Mouse (Mus musculus) Patski (cell line): ENCODE data around the gene Fggy. TPM values are rescaled to one million over a fixed set of nuclear protein-coding genes. Genes with fewer than 3 reads are reported as not detected.

Source experiments
- ATAC-seq: fragments of 100-300 bp; one replicate; pipeline ENCODE4 v1.8.0; 2021
- CTCF ChIA-PET: fragments of 350-600 bp; sonication (Branson Sonifier 250); formaldehyde crosslinking; loops from one replicate; lab custom pipeline; 2022; ENCODE audit warnings: inconsistent platforms; lab: Charles Lee
- POLR2A ChIA-PET: fragments of 350-600 bp; sonication (Branson Sonifier 250); formaldehyde crosslinking; loops from one replicate; lab custom pipeline; 2022; ENCODE audit warnings: antibody characterized with exemption, inconsistent platforms; lab: Charles Lee
- DNase-seq: peaks from one replicate; pipeline ENCODE4 v3.0.0-alpha.2; 2011; ENCODE audit warnings: low read depth, low spot score
- H3K27me3 ChIP-seq: fragments of 371-371 bp; one replicate; pipeline ENCODE4 v1.5.1; 2021
- CTCF ChIP-seq: fragments of 100-300 bp; IDR thresholded peaks from one replicate; pipeline ENCODE4 v1.5.1; 2021
- in situ Hi-C: fragments of 300-500 bp; cut with MboI; formaldehyde crosslinking; loops from 3 replicates; pipeline ENCODE4 v1.11.1; 2018; ENCODE audit warnings: low pct_unique_long_range_greater_than_20kb, mixed read lengths
- polyA plus RNA-seq: library from polyadenylated mRNA; unstranded; gene quantifications from one replicate; pipeline ENCODE4 v1.2.3, GENCODE M21; 2021

Fggy gene
- polyA plus RNA-seq, 1 experiment from 2014 or later = 52.8 TPM

DNA sequence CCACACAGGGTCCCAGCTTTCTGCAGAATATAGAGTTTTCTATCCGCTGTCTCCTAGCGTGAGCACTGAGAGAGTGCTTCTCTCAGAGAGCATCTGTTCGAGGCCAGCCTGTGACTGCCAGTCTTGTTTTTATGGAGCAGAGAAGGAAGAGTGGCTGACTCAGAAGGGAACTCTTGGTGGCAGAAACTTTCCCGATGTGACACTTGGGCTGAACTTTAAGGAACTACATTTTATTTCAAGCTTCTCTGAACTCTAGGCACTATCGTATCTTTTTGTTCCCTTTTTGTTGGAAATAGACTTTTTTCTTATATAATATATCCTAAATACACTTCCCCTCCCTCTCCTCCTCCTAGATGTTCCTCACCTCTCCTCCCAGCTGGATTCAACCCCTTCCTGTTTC lies 213.2 kb downstream of the Fggy start:
- ATAC-seq = no peak
- no peak for TF ChIP-seq CTCF
- H3K27me3 ChIP-seq = no peaks in the 10 kb centered on the region
- in situ Hi-C loops = no loop called here
- ChIA-PET CTCF (no interaction called here), POLR2A (interaction anchor here (1.2 kb wide), 1 partner anchor 384 kb away, joined by 4 read pairs; no protein-coding TSS in a partner anchor)
- no peak for DNase-seq

DNA sequence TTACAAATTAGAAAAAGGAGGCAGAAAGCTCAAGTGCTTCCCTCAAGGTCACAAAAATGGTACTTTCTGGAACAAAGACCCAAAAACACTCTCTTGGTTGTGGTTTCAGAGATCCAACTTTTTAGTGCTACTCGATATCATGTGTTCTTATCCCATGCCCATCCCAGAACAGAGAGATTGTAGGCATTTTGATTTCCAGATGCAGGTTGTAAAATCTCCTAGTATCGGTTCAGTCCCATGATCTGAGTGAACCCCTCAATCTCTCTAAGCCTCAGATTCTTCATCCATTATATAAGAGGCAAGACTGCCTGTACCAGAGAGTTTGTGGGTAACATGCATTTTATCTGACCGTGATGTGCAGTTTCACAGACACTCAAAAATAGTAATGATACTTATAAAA lies 214.2 kb downstream of the Fggy start:
- TF ChIP-seq CTCF = no peak
- no peaks in the 10 kb centered on the region for H3K27me3 ChIP-seq
- in situ Hi-C loops = no loop called here
- ChIA-PET CTCF (no interaction called here), POLR2A (interaction anchor here (1.2 kb wide), 1 partner anchor 385 kb away, joined by 4 read pairs; no protein-coding TSS in a partner anchor)
- DNase-seq (no peak), ATAC-seq (no peak)

DNA sequence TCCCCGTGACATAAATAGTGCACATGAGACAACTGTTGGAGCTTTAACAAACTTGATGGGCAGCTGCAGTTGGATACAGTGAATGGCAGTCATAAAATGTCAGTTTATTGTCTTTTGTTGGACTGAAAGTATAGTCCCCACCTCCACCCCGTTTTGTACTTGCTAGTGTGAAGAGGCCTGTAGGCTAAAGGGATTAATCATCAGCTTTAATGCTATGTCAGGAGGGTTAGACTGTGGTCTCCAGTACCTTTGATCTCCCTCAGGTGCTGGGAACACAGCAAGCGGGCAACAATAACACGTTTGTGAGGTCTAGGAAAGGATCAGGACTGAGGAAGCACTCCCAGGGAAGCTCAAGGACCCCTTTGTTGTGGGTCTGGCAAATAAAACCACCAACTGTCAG lies 214.6 kb downstream of the Fggy start:
- DNase-seq (no peak), ATAC-seq (no peak)
- TF ChIP-seq CTCF = no peak
- in situ Hi-C loops = no loop called here
- ChIA-PET CTCF (interaction anchor here (1.4 kb wide), 1 partner anchor 11 kb away, joined by 3 read pairs; no protein-coding TSS in a partner anchor), POLR2A (interaction anchor here (1.0 kb wide), 1 partner anchor 74 kb away, joined by 3 read pairs; no protein-coding TSS in a partner anchor)
- H3K27me3 ChIP-seq = no peaks in the 10 kb centered on the region

DNA sequence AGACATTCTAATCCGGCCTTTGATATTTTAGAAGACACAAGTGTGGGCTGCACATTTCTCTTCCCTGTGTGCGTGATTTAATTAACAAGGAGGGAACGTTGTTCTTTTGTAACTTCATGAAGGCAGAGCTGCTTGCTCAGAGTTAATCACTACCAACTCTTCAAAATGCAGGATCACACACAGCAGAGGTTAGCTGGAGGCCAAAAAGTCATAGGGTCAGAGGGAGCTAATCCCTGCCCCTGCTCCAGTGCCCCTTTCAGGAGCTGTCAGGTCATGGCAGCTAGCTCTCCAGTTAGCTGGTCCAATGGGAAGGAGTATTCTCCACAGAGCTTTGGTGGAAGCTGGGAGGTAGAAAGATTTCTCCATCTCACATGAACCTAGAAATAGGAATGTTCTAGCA lies 215.4 kb downstream of the Fggy start:
- no peak for ATAC-seq
- TF ChIP-seq CTCF = no peak
- H3K27me3 ChIP-seq = no peaks in the 10 kb centered on the region
- ChIA-PET CTCF (interaction anchor here (1.4 kb wide), 1 partner anchor 10 kb away, joined by 3 read pairs; no protein-coding TSS in a partner anchor), POLR2A (interaction anchor here (1.0 kb wide), 1 partner anchor 74 kb away, joined by 3 read pairs; no protein-coding TSS in a partner anchor)
- in situ Hi-C loops = no loop called here
- no peak for DNase-seq

DNA sequence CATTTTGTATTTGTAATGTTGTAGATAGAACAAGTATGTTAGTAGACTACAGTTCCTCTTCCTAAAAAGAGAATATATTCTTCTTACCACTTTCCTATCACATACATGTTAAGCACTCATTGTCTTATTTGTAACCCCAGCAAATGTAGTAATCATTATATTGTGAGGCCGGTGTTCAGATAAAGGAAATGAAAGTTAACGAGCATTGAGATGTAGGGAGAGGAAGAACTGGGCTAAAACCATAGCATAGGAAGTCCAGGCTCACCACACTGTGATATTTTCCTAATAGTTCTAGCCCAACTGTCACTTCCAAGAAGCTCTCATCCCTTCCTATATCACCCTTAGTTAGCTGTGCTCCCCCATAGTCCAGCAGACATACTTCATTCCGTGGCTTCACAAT lies 218.3 kb downstream of the Fggy start:
- in situ Hi-C loops = no loop called here
- no peak for ATAC-seq
- no peak for DNase-seq
- TF ChIP-seq CTCF = no peak
- ChIA-PET POLR2A (no interaction called here), CTCF (no interaction called here)
- no peaks in the 10 kb centered on the region for H3K27me3 ChIP-seq

DNA sequence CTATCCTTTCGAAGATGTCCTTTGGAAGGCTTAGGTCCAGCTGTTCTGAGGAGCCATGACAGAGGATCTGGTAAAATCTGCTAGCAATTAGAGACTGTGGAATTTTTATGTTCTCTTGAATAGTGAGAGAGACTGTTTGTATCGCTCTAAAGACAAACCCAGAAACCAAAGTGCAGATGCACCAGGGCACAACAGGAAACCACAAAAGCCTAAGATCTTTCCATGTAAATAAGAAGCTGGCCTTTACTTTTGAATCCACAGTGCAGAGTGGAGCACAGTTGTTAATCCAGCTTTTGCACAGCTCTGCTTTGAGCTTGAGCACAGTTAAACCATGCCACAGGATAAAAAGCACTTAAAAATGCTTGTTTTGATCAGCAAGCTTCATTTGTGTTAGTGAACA lies 220.5 kb downstream of the Fggy start:
- in situ Hi-C loops = no loop called here
- H3K27me3 ChIP-seq = no peaks in the 10 kb centered on the region
- ChIA-PET POLR2A (no interaction called here), CTCF (interaction anchor here (1.4 to 1.7 kb wide), 3 partner anchors 9 to 13 kb away, joined by 3 to 4 read pairs (median 4); no protein-coding TSS in a partner anchor)
- no peak for TF ChIP-seq CTCF
- no peak for DNase-seq
- ATAC-seq = no peak

DNA sequence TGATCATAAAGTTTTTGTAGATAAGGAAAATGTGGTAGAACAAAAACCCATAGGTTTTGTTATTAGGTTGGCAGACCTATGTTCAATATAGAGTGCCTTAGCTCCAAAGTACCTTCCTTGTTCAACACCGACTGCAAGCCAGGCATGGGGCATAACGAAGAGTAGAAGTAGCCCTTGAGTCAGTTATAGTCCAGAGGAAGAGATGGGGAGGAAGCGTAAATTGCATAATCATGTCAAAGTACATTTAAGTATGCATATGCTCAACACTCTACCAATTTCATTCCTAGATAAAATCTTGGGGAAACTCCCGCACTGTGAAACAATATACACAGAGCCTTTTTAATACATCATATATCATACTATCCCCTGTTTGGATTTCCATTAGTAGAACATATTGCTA lies 221.2 kb downstream of the Fggy start:
- TF ChIP-seq CTCF = no peak
- ATAC-seq = no peak
- H3K27me3 ChIP-seq = no peaks in the 10 kb centered on the region

DNA sequence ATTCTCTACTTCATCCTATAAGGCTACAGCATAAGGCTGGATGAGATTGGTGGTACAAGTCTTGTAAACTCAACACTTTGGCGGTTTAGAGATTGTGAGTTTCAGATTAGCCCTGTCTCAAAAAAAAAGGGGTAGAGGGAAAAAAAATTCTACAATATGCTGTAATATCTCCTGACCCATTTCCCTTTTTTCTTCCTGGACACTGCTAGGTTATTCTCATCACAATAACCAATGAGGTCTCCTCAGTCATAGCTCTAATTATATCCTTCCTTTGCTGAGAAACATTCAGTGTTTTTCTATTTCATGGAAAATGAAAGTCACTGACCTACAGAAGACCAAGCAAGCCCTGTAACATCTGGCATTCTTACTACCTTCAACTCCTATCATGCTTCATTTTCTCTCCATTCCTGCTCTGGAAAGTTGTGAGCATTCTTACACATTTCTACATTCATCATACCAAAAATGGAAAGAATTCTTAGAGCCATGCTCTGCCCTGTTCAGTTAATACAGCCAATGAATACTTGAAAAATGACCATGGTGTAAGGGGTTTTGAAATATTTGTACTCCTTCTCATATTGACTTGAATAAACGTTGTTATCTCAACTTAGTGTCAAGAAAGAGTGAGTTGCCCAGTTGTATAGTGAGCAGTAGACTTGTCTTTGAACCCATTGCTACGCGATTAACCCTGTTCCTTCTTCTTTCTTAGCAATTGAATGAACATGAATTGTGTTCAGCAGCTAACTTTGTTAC lies 227.0 kb downstream of the Fggy start:
- DNase-seq = no peak
- no peak for ATAC-seq
- CTCF ChIA-PET = interaction anchor here (1.0 kb wide), 1 partner anchor 10 kb away, joined by 3 read pairs; no protein-coding TSS in a partner anchor
- POLR2A ChIA-PET = no interaction called here
- in situ Hi-C loops = no loop called here
- no peaks in the 10 kb centered on the region for H3K27me3 ChIP-seq
- TF ChIP-seq CTCF = no peak

More for the DNA sequence above, 221.2 kb downstream of the Fggy start:
- in situ Hi-C loops = no loop called here
- POLR2A ChIA-PET = no interaction called here
- DNase-seq = no peak
- CTCF ChIA-PET = interaction anchor here (1.4 to 1.7 kb wide), 2 partner anchors 8 to 12 kb away, joined by 3 to 4 read pairs; no protein-coding TSS in a partner anchor

DNA sequence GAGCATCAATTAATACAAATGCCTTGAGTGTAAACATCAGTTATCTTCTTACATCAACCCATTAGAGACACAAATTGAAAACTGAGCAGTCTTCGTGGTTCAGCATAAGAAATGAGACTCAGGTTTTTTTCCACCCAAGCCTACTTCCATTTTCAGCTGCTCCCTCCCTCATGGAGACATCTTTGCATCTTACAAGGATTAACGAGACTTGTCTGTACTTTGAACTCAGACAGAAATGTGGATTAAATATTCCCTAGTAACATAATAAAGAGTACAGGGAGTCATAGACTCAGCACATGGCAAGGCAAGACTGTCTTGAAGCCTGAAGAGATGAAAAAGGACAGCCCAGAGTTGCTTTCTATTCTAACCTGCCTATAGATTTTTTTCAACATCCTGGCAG lies 230.3 kb downstream of the Fggy start:
- CTCF ChIA-PET = interaction anchor here (1.4 kb wide), 1 partner anchor 9 kb away, joined by 3 read pairs; no protein-coding TSS in a partner anchor
- DNase-seq (no peak), ATAC-seq (no peak)
- no peak for TF ChIP-seq CTCF
- POLR2A ChIA-PET = no interaction called here
- in situ Hi-C loops = no loop called here
- H3K27me3 ChIP-seq = no peaks in the 10 kb centered on the region

DNA sequence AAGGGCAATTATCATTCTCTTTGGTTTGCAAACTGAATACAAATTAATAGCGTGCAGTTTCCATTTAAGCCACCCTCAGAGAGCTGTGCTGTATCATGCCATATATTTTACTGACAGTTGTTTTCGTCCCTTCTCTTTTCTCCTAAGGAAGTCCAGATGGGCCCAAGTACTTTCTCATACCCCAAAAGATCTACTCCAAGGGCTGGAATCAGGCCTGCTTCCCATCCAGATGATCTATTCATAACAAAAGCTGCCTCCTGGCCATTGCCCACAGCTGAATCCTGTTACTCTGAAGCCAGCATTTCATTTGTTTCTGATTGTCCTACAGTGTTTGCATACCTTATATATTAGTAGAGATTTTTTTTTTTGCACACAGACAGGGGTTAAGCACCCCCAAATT lies 231.6 kb downstream of the Fggy start:
- no peak for TF ChIP-seq CTCF
- in situ Hi-C loops = no loop called here

DNA sequence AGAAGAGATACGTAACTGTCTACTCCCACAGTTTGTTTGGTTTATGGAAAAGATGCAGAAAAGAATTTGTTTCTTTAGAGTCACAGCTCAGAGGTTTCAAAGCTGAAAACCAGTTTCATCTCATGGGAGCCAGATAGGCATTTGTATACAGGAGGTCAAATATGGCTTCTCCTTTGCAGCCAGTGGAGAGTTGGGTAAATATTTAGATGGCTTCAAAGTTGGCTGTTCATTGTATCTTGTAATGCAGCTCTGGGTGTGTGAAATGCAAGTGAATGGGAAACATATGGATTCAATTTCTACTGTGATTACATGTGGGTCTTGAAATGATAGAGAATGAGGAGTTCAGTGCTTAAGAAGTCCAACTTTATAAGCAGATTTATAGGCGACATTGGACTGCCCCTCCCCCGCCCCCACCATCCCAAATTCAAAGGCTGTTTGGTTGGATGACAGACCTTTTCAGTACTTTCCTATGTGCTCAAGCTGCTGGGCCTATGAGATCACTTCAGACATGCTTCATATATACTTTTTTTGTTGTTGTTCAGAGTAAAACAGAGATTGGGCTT lies 234.7 kb downstream of the Fggy start:
- DNase-seq = no peak
- no peak for ATAC-seq
- ChIA-PET CTCF (no interaction called here), POLR2A (interaction anchor here (0.7 to 1.3 kb wide), 2 partner anchors 13 to 54 kb away, joined by 3 to 4 read pairs; no protein-coding TSS in a partner anchor)
- H3K27me3 ChIP-seq = no peaks in the 10 kb centered on the region
- in situ Hi-C loops = no loop called here
- TF ChIP-seq CTCF = no peak

More for the DNA sequence above, 231.6 kb downstream of the Fggy start:
- DNase-seq (no peak), ATAC-seq (no peak)
- ChIA-PET CTCF (no interaction called here), POLR2A (no interaction called here)
- no peaks in the 10 kb centered on the region for H3K27me3 ChIP-seq
